Mouse (Mus musculus) embryo, embryonic 11 days (tissue): ENCODE measurements around the gene Cpsf2.
"Not testable (repeated sequence)": the region's sequence is repeated elsewhere in the genome, so short reads cannot be mapped to it uniquely, and the experiment has no call there.

ENCODE experiments used
- DNase-seq: peaks from one replicate; pipeline ENCODE4 v3.0.0-alpha.2; 2015

Gene Cpsf2

DNA sequence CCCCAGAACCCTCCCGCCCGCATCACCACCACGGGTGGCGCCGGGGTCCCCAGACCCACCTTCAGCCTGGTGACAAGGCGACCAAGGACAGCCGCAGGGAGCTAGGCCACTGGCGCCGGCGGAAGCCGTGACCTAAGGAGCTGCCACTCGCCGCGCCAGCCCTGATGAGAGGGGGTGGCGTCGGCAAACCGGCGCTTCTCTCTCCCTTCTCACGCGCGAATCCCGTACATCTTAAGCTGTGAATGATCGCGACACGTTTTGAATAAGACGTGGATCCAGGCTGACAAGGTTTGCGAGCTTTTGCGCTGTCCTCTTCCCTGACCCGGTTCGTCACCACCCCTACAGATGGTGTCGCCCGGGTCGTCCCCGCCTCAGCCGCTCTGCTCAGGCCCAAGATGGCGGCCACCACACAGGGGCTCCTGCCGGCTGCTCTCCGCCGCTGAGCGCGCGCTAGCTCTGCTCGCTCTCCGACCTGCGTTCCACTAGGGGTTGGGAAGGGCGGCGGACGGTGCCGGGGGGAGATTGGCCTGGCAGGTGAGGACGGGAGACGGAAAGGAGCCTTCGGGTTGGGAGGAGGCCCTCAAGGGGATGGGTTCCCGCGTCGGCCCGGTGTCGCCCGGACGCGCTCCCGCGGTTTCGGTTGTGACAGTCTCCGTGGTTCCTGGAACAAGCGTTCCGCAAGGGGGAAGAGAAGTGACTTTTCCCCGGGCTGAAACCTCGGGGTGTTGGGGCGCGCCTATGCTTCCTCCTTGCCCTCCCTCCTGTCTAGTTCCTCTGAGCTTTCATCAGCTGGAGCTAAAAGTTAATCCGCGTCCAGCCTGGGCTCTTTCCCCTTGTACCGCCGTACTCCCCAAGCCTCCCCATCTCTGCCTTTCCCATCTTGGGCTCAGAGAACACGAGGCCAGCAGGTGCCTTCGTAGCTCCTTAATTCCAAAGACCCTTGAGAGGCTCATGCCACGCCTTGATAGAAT lies at the start of gene Cpsf2:
Gene Cpsf2, plus strand, starts transcription at position 388 of the 971 bp plus-strand sequence.
- DNase-seq: peak; percentile 91

DNA sequence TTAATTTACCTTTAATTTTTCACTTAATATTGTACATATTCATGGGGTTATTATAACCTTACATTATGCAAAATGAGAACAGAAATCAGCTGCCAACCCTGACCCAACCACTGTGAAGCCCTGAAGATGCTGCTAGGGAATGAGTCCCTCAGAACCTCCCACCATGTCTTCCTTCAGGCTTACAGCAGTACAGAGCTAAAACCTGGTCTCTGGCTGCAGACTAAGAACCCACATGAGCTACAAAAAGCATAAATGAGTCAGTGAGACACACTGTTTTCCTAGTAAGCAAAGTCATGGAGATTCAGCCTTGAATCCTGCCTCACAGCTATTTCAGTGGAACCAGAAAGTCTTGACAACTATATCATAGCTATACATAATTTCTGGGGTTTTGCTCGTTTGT lies 47.4 kb upstream of the Cpsf2 start:
- no peak for DNase-seq

DNA sequence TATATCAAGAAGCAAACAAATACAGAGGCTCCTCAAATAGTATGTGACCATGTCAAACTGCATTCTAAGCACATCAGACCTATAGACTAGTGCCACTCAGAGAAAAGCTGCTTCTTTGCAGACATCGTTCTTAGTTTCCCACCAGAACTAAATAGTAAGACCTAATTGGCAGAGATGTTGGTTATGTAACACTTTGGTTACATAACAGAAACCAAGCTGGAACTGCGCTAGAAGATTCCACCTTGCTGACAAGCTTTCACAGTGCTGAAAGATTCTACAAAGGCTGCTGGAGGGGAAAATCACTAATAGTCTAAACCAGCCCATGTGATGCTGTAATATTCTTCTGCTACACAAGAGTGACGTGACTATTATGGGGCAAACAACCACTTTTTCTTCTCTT lies 40.6 kb upstream of the Cpsf2 start:
- DNase-seq: no peak

DNA sequence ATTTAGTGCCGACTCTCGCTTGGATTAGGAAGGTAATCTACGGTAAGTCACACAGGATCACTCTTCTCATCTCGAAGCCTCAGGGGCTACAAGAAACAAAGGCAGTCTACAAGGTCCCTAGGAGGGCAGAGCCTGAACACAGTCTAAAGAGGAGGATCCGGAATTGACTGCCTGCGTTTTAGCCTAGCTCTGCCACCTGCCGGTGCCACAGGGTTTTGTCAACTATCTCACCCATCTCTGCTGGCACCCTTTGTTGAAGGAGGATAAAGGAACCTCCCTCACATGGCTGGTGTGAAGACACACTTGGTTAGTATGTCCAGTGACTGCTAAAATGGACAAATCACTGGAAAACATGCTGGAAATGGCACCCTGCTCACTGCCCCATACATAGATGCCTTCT lies 38.2 kb upstream of the Cpsf2 start:
- DNase-seq: no peak

DNA sequence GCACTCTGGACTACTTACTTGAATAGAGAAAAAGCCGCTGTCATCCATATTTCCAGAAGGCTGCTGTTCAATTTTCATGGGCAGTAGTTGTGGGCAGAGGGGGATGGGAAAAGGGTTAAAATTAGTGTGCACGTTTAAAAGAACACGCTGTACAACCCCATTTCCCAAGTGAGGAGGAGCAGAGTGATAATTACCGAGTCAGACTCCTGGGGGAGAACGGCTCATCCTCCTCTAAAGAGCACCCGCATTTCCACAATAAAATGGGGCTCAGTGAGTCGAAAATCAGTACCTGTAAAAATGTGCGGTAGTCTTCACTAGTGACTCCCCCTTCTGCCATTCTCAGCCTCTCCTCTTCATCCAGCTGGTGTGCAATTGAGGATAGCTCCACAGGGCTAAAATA lies 27.8 kb upstream of the Cpsf2 start:
- no peak for DNase-seq

DNA sequence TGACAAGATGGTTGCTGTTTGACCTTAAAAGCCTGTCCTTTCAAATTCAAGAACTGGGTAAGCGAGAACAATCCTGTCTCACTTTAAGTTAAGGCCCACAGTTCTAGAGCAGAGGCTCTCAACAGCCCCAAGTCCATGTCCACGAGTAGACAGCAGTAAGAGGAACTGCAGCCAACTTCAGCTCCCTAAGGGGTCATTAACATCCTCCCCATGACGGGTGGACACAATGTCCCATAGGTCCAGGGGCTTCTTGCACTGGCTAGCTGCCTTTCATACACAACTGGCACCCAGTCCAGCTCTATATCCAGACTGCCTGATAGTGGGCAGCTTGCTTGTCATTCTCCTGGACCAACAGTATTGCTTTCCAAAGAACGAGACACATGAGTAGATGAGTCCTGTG lies 27.0 kb upstream of the Cpsf2 start:
- no peak for DNase-seq

DNA sequence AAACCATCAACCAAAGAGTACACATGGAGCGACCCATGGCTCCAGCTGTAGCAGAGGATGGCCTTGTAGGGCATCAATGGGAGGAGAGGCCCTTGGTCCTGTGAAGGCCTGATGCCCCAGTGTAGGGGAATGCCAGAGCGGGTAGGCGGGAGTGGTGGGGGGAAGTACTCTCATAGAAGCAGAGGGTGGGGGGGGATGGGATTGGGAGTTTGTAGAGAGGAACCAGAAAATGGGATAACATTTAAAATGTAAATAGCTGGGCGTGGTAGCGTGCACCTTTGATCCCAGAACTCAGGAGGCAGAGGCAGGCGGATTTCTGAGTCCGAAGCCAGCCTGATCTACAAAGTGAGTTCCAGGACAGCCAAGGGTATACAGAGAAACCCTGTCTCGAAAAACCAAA lies 20.0 kb upstream of the Cpsf2 start:
- DNase-seq: not testable (repeated sequence)

DNA sequence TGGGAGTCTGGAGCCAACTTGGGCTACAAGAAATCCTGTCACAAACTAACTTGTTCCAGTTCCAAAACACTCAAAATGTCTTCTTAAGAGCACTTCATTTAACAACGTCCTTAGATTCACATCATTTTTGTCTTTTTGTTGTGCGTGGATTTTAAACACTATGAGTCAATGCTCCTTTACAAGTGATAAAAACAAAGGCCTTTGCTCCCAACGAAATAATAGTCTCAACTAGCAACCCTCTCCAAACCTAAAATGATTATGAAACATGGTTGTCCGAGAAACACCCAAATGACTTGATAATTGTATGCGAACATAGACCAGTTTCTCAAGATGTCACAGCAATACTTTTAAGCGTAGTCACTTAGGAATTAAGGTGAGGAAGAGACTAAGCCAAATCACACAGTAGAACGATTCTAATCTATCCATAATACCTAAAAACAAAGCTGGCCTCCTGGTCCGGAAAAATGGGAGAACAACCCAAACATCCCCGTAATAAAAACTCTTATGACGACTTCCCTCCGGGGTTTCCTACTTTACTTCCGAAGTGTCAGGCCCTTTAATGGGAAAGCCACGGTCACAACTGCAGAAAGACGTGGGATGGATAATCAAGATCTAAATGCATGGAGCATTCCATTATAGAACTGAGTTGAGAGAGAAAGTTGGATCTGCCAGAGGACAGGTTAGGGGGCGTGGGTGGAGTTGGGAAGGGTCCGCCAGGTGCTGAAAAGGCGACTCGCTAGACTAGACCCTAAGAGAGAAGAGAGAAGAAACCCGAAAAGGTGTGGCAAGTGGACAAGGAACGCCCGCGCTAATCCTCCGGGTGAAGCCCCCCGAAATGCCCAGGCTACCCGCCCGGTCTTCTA lies 18.5 kb upstream of the Cpsf2 start:
- peak; percentile 29 for DNase-seq

DNA sequence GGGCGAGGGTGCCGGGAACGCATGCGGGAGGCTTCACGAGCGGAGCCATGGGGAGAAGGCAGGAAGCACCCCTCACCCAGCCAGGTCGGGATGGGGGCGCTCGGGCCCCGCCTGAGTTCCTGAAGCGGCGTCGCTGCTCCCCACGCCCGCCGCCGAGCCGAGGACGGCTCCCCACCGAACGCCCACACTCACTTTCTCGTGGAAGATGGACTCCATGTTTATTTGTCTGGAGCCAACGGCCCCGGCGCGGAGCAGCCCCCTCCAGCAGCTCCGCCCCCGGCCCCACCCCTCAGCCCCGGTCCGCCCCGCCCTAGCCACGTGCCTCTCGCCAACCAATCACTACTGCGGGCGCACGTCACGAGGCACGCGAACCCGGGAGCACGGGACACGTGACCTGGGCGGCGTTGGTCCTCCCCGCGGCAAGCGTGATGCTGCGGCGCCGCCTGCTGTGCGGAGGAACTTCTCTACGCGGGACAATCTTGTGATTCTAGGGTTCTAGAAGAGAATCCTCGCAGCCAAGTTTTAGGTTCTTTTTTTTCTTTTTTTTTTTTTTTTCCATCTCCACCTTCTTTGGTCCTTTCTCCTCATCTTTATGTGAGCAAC lies 17.7 kb upstream of the Cpsf2 start, which contains the start of gene Atxn3:
Gene Atxn3, minus strand, starts transcription at position 305 of the 603 bp plus-strand sequence.
- DNase-seq: peak; percentile 98

DNA sequence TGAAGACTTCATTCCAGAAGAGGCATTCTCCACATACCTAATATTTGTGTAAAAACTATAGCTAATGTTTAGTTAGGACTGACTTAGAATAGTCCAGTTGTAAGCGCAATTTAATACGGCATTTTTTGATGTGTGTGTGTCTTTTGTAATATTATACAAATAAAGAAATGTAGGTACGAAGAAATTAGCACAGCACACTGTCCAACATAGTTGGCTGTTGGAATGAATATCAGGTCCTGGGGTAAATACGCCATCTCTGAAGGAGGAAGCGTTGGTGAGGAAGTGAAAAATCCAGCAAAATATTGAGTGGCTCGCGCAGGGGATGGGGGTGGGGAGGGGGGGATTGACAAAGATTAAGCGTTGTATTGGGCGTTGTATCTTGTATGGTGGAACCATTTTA lies 17.2 kb upstream of the Cpsf2 start:
- DNase-seq: no peak

DNA sequence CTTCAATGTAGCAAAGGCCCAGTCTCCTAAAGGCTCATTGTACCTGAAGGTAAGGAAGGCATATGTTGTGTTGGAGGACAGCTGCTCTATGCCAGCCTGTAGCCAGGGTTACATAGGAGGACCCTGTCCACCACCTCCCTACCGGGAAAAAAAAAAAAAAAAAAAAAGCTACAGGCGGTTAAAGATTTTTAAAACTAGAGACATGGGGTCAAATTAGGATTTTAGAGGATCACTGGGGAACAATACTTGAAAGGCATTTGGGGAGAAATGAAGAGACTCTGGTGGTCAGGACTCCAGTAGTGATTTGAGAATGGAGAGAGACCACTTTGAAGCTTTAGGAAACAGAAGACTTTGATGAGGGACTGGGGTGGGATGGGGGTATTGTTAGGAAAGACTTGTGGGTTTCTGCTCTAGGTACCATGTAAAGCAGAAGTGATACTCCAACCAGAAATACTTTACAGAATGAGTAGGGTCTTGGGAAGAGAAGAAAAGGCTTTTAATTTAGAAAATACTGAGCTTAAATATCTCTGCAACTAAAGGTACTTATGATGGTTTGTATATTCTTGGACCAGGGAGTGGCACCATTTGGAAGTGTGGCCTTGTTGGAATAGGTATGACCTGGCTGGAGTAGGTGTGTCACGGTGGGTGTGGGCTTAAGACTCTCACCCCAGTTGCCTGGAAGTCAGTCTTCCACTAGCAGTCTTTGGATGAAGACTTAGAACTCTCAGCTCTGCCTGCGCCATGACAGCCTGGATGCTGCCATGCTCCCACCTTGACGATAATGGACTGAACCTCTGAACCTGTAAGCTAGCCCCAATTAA lies 16.6 kb upstream of the Cpsf2 start:
- not testable (repeated sequence) for DNase-seq

DNA sequence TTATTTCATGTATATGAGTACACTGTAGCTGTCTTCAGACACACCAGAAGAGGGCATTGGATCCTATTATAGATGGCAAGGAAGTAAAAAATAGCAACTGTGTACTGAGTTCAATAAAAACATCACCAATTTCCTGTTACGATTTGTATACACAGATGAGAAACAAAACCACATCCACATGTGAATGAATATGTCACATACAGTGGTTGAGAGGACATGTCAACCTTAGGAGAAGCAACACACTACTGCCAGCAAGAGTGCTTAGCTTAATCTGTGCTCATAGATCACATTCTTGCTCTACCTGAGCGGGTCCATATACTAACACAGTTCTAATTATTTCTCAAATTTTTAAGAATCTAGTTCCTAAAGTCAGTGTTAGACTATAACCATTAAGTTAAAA lies 4.5 kb upstream of the Cpsf2 start:
- DNase-seq: no peak

DNA sequence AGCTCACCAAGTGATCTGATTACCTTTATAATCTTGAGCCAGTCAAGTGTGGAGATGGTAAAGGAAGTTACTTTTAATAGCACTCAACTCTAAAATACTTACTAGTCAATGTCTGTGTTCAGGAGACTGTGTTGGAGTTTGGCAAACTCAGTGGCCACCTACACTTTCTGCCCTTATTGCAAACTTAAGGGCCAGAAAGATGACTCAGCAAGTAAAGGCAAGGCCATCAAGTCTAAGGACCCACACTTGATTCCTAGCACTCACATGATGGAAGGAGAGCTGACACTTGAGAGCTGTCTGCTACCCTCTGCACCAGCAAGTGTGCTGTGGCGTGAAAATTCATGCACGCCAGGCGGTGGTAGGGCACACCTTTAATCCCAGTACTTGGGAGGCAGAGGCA lies 3.6 kb upstream of the Cpsf2 start:
- DNase-seq: no peak

DNA sequence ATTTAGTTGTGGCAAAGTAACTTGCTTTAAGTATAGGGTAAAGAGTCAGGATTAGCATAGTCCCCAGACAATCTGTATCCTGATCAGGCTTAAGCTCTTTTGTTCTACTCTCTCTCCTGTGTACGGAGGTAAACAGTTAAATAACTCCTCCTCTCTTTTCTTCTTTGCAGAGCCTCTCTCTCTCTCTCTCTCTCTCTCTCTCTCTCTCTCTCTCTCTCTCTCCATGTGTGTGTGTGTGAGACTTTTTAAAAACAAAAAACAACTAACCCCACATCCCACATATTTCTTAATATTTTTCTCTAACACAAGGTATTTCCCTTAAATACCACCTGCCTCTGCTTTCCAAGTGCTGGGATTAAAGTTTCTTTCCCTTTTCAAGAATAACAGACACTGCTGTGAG lies 1.2 kb upstream of the Cpsf2 start:
- DNase-seq: no peak

DNA sequence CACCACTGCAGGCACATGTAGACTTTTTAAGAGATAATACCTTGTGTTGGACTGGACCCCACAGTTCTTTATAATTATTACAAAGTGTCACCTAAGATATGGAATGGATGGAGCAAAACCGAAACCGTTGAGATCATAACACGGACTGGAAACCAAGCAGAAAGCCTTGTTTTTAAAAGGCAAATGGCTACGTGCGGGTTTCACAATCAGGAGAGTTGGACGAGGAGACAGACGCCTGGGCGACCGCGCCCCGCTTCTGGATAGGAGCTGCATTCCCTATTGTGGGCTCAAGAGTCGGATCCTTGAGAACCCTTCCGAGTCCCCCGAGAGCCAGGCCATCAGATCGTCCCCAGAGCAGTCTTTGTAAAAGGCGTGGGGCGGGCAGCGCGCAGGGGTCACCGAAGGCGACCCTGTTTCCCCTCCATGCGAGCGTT lies 604 bp upstream of the Cpsf2 start:
- DNase-seq: no peak

DNA sequence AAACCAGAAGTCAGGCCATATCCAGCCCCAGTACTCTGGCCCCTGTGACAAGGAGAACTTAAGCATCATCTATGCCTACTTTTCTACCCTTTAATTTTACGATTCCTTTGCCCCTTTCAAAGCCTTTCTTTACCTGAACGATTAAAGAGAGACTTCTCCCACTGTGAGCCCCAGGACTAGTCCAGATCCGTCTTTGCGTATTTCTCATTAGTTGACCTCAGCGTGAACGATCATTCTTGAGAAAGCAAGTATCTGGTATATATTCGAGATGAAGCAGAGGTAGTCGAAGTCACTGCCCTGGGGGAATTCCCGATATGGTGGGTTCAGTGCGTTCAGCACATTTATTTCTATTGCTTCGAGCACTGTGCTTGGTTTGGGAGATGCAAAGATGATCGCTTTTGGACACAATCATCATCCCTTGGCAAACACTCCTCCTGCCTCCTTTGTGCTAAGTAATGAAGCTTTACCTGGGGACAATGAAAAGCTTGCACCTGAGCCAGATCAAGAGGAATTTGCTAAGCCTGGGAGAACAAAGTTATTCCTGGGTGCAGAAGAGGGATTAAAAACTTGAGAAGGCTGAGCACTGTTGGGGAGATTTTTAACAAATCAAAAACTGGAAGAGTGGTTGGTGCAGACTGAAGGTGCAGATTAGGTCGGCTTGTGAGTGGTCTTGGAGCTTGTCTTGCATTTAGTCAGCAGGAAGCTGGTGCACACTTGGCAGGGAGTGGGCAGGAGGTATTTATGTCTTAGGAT lies 1.0 kb downstream of the Cpsf2 start:
- peak; percentile 7 for DNase-seq

DNA sequence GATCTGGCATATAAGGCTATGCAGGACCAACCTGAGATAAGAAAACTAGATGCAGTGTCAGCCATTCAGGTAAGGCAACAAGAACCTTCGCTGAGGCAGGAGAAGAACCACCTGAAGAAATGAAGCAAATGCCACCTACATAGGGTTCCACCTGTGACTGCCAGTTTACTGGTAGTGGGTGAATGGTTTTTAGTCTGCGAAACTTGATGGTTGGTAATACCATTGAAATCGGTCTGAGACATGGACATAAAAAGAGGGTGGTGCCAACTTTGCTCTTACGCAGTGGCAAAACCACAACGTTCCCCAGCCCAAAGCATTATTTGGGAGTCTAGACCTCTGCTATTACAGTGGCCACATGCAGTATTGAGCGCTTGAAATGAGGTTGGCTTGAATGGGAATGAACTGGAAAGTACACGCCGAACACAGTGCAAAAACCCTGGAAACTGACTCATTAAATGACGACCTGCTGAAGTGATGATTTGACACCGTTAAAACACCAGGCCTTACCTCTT lies 1.7 kb downstream of the Cpsf2 start:
- DNase-seq: no peak

DNA sequence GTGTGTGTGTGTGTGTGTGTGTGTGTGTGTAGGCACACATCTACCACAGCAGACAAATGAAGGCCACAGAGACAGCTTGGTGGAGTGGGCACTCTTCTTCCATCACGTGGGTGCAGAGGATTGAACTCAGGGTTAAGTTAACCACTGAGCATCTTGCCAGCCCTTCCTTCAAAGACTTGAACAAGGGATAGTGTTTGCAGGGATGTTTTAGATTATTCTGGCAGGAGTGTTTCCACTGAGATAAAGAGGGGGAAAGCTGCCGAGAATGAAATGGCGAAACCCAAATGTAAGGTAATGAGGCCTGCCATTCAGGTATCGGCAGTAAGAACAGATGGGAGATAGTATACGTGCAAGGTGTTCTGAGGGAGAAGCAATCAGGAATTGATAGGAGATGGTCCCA lies 2.4 kb downstream of the Cpsf2 start:
- no peak for DNase-seq

DNA sequence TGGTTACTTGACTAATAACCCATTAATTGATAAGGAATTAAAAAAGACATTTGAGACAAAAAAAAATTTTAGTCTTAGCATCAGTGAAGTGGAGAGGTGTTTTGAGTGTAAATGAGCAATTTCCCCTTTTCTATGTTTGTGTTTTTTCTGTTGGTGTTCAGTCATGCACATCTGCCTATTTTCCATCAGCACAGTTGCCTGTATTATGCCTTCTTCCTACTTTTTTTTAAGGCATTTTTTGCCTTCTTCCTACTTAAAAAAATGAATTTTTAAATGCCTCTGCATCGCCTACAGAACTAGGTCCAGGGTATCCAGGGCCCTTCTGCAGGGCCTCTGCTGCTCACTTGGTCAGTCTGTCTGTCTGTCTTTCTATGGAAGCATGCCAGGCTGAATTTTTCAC lies 2.8 kb downstream of the Cpsf2 start:
- DNase-seq: no peak

DNA sequence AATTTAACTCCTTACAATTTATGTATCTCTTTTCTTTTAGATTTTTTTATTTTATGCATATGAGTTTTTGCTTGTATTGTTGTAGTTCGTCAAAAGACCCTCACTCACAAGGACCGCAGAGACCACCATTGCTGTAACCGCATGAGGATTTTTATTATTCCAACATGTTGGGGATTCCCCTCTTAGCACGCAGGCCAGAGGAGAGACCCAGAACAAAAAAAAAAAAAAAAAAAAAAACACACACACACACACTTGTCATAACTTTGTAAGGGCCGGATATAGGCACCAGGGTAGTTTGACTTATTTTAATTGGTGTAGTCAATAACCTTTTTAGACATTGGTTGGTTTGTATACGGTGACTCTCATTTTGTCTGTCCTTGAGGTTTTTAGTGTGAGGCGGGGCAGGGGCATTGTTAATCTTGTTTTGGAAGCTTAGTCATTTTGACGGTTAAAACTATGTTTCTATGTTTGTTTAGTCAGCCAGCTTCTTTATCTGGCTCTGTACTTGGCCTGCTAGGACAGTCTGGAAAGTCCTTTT lies 3.5 kb downstream of the Cpsf2 start:
- DNase-seq: no peak

DNA sequence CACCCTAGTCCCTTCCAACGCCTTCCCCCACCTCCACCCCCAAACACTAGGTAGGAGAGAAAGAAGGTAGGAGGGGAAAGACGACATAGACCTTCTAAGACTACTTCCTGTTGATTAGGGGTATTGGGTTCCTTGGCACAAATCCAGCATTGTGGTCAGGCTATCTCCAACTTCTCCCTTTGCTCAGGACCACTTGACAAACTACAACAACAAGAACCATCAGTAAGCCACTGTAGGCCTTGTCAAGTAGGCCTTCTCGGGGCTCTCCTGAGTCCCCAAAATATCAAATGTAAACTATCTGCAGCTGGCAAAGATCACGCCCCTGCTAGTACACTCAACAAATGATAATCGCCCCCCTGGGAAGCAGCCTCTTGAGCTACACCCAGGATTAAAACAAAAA lies 4.5 kb downstream of the Cpsf2 start:
- DNase-seq: no peak
